Mouse (Mus musculus) naive thymus-derived CD4-positive, alpha-beta T cell, adult 2 months (primary cell): ENCODE measurements around the gene Mamld1.
A peak's percentile ranks its signal among the peaks of the same experiment; 100 is the strongest.
"Not testable (repeated sequence)": the region's sequence is repeated elsewhere in the genome, so short reads cannot be mapped to it uniquely, and the experiment has no call there.

Source experiments
- DNase-seq: peaks from one replicate; pipeline ENCODE4 v3.0.0-alpha.2; 2011; ENCODE audit warnings: low read depth

The Mamld1 gene

GRCm38 (mm10) chrX:71049864-71050576 lies at the start of gene Mamld1:
Gene Mamld1, plus strand, starts transcription at chrX:71050256.
- no peak for DNase-seq

GRCm38 (mm10) chrX:71024718-71025117 lies 25.3 kb upstream of the Mamld1 start:
- DNase-seq, result no peak

- DNase-seq, result no peak
Observed at GRCm38 (mm10) chrX:71028007-71028406, 22.0 kb upstream of the Mamld1 start.

GRCm38 (mm10) chrX:71028976-71029375 lies 21.1 kb upstream of the Mamld1 start:
- DNase-seq, result not testable (repeated sequence)

- no peak for DNase-seq
Observed at GRCm38 (mm10) chrX:71050677-71051311, 738 bp downstream of the Mamld1 start.

GRCm38 (mm10) chrX:71051361-71052114 lies 1.5 kb downstream of the Mamld1 start:
- DNase-seq, result no peak

- DNase-seq, result peak; percentile 0
Observed at GRCm38 (mm10) chrX:71052115-71052478, 2.0 kb downstream of the Mamld1 start.

- no peak for DNase-seq
Observed at GRCm38 (mm10) chrX:71052481-71053216, 2.6 kb downstream of the Mamld1 start.

GRCm38 (mm10) chrX:71053246-71053645 lies 3.2 kb downstream of the Mamld1 start:
- DNase-seq, result no peak

- no peak for DNase-seq
Observed at GRCm38 (mm10) chrX:71056968-71057367, 6.9 kb downstream of the Mamld1 start.

- DNase-seq, result no peak
Observed at GRCm38 (mm10) chrX:71085092-71085807, 35.2 kb downstream of the Mamld1 start.

- no peak for DNase-seq
Observed at GRCm38 (mm10) chrX:71087370-71088079, 37.5 kb downstream of the Mamld1 start.

GRCm38 (mm10) chrX:71088080-71088414 lies 38.0 kb downstream of the Mamld1 start:
- no peak for DNase-seq

GRCm38 (mm10) chrX:71105820-71106219 lies 55.8 kb downstream of the Mamld1 start:
- DNase-seq, result no peak

GRCm38 (mm10) chrX:71106392-71106791 lies 56.3 kb downstream of the Mamld1 start:
- no peak for DNase-seq

- no peak for DNase-seq
Observed at GRCm38 (mm10) chrX:71108056-71108735, 58.1 kb downstream of the Mamld1 start.

GRCm38 (mm10) chrX:71110333-71110732 lies 60.3 kb downstream of the Mamld1 start:
- DNase-seq, result no peak

GRCm38 (mm10) chrX:71122359-71123293 lies 72.6 kb downstream of the Mamld1 start:
- no peak for DNase-seq

- DNase-seq, result no peak
Observed at GRCm38 (mm10) chrX:71125013-71125412, 75.0 kb downstream of the Mamld1 start.
